Mouse (Mus musculus): ENCODE data around the gene Pcyox1.

The Pcyox1 gene

GRCm38 (mm10) chr6:86396581-86397256 lies at the start of gene Pcyox1:
Pcyox1 (minus strand) TSS chr6:86397154.
- peak; percentile 71 for DNase-seq (ENCODE audit: low read depth, low spot score)

DNA sequence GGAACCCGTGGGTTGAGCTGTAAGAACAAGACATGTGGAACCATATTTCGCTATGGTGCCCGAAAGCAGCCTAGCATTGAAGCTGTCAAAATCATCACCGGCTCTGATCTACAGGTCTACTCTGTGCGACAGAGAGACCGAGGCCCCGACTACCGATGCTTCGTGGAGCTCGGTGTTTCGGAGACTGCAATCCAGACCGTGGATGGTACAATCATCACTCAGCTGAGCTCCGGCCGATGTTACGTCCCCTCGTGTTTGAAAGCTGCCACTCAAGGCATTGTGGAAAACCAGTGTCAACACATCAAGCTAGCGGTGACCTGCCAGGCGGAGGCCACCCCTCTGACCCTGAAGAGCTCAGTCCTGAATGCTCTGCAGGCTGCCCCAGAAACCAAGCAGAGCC lies 48.6 kb upstream of the Pcyox1 start:
- DNase-seq (ENCODE audit: low read depth, low spot score) = no peak

GRCm38 (mm10) chr6:86441571-86441970 lies 44.6 kb upstream of the Pcyox1 start:
- DNase-seq (ENCODE audit: low read depth, low spot score) = no peak

- no peak for DNase-seq (ENCODE audit: low read depth, low spot score)
Measured at GRCm38 (mm10) chr6:86439531-86439930, 42.6 kb upstream of the Pcyox1 start.

GRCm38 (mm10) chr6:86439119-86439496 lies 42.2 kb upstream of the Pcyox1 start:
- no peak for DNase-seq (ENCODE audit: low read depth, low spot score)

DNA sequence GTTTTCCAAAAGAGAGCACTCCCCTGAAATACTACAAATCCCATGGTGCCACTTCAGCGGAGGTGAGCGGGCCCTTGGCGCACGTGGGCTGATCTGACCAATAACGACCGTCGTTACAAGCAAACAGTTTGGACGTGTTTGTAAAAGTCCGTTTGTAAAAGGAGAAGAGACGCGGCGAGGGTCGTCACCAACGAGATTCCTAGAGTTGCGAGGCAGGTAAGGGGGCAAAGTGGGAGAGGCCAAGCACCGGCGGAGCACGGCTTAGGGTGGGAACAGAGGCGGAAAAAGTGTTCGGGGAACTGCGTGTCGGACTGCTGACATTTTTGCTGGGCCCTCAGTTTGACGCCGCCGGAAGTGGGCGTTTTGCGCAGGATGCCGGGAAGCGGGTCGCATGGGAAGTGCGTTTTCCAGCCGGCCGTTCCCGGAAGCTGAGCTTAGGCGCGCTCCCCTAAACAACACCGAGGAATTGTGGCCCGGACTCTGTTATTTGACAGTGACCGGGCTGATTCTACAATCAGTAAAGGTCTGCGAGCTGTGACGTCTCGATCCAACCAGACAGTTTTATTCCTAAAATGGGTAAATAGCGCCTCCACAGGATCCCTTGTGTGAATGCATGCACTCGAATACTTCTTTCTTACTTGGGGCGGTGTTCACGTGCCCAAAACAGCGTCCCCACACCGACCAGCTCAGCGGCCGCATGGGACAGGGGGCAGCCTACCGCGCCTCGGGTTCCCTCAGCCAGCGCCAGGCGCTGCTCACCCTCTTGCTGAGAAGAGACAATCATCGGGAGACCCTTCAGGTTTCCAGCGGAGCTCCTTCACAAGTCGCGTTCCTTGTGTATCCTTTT lies 41.5 kb upstream of the Pcyox1 start, which contains the start of gene C87436:
C87436 (plus strand) TSS at position 103 of the 847 bp plus-strand sequence.
- peak; percentile 89 for DNase-seq (ENCODE audit: low read depth, low spot score)

- peak; percentile 30 for DNase-seq (ENCODE audit: low read depth, low spot score)
Measured at GRCm38 (mm10) chr6:86437711-86438110, 40.8 kb upstream of the Pcyox1 start.

- DNase-seq (ENCODE audit: low read depth, low spot score) = no peak
Measured at GRCm38 (mm10) chr6:86433696-86434095, 36.7 kb upstream of the Pcyox1 start.

DNA sequence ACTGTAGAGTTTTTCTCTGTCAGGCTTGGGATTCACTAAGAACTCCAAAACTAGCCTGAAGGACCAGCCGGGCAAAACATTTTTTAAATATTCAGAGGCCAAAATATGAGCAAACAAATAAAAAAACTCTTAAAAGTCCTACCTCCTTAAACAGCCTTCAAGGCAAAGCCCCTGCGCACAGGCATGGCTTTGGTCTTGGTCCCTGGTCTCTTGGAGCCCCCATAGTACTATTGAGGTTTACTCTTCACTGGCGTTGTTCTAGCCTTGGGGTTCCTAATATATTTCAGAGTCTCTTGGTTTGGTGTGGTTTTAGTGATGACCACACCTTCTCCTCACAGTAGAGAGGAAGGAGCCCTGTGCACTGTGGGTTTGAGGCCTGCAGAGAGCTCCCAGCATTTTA lies 34.6 kb upstream of the Pcyox1 start:
- DNase-seq (ENCODE audit: low read depth, low spot score) = no peak

DNA sequence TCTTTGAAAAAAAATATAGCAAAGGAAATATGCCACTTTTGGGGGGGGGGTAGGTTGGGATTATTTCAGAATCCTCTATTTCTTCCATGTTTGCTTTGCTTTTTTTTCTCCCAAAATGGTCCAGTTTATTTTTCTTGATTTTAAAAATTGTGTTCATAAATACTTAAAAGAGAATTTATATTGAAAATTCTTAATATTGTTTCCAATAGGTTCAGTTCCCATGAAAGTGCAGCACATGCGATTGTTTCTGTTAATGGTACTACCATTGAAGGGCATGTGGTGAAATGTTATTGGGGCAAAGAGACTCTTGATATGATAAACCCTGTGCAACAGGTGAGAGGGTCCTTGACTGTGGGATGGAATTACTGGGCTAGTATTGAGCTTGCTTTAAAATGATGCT lies 29.4 kb upstream of the Pcyox1 start, which contains the start of gene Gm44790:
Gm44790 (plus strand) TSS at position 301 of the 400 bp plus-strand sequence.
- DNase-seq (ENCODE audit: low read depth, low spot score) = no peak

DNA sequence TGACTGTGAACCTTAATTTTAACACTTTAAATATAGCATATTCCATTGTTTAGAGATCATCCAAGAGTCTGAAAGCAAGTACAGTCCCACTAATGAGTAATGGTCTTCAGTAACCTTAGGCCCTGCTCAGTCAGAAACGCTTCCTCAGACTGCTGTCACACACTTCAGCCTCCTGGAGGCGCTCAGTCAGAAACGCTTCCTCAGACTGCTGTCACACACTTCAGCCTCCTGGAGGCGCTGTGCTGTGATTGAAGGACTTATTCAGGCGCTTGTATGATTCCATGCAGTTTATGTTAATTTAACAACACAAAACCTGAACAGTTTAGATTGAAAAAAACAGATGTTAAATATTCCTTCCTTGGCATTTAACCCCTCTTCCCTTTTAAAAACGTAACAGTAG lies 23.5 kb upstream of the Pcyox1 start:
- DNase-seq (ENCODE audit: low read depth, low spot score) = no peak

DNA sequence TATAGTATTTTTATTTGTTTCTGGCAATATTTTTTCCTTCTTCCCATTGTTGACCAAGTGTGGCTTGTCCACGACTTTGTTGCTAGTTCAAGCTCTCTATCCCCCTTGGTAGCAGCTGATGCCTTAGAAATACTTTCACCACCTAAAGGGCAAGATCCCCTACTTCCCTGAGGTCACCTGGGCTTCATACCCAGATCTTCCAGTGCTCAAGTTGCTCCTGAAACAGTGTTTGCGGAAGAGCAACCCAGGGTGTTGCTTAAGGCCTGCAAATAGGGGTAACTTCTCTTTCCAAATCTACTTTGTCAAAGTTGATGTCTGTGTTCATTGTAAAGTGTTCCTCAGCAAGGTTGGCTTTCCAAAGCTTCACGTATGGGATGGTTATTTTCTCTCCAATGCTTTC lies 22.3 kb upstream of the Pcyox1 start:
- no peak for DNase-seq (ENCODE audit: low read depth, low spot score)

GRCm38 (mm10) chr6:86418711-86419110 lies 21.8 kb upstream of the Pcyox1 start:
- DNase-seq (ENCODE audit: low read depth, low spot score) = no peak

DNA sequence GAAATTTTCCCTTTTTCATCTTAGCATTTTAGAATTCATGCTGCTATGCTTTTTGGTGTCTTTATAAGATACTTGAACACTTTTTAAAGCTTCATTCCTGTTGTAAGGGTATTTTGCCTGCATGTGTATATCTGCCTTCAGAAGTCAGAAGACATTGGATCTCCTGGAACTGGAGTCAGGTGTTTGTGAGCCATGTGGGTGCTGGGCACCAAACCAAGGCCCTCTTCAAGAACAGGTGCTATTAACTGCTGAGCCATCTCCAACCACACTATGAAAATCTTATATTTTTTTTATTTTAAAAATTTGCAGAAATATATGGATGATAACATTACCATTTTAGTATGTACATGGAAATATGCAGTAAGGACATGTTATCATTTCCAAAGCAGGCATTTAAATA lies 9.4 kb upstream of the Pcyox1 start:
- no peak for DNase-seq (ENCODE audit: low read depth, low spot score)

DNA sequence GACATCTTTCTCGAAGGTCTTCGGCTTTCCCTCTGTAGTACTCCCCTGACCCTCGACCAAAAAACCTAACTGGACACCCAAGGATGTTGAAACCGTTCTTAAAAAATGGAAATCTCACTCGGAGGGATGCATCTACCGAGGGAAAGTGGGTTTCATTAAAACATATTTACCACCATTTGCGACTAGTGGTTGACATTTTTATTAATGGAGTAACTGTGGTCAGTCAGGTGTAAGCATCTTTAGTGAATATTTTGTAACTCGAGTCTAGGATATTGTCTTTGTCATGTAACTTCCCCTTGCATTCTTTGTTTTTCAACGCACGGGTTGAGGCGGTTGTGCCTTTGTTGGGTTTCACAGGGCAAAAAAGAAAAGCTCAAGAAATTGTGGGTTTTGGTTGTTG lies 8.0 kb upstream of the Pcyox1 start:
- no peak for DNase-seq (ENCODE audit: low read depth, low spot score)

GRCm38 (mm10) chr6:86404100-86404861 lies 7.3 kb upstream of the Pcyox1 start, which contains the start of gene Tia1:
Tia1 (plus strand) TSS chr6:86404219.
- DNase-seq (ENCODE audit: low read depth, low spot score) = peak; percentile 95

DNA sequence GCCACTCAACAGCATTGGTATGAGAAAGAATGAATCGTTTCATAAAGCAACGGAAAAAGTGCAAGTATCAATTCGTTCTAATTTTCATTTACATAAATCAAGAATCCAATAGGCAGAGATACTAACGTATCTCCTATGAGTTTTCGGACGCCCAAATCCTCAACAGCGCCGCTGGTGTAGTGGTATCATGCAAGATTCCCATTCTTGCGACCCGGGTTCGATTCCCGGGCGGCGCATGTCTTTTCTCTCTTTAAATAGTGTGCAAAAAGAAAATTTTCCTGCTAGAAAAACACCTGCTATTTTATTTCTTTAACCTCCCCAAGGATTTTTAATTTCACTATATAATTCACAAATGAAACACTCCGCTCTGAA lies 6.8 kb upstream of the Pcyox1 start:
- peak; percentile 79 for DNase-seq (ENCODE audit: low read depth, low spot score)

DNA sequence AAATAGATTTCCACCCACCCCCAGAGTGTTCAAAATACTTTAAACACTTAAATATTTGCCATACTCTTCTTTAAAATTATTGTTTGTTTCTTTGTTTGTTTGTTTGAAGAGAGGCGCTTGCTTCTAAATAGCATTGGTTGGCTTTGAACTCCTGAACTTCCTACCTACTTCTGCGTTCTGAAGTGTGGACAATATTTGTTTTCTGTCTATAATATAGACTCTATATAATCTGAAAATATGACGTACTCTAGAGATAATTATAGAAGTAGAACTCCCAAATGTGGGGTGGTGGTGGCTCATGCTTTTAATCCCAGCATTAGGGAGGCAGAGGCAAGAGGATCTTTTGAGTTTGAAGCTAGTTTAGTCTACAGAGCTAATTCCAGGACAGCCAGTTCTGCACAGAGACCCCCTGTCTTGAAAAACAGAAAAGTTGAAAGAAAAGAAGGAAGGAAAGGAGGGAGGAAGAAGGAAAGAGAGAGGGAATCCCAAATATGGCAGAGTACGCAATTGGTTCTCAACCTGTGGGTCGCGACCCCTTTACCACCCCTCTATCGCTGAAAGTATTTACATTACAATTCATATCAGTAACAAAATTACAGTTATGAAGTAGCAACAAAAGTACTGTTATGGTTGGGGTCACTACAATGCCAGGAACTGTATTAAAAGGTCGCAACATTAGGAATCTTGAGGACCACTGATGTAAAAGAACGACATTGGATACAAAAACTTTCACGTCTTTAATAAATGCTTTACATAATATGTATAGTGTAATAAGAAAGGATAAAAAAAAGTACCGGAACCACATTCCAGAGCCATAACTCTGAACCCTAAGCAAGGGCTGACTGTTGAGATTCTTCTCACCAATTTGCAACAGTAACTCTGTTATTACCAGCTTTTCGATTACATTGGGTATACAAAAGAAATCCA lies 6.0 kb upstream of the Pcyox1 start:
- DNase-seq (ENCODE audit: low read depth, low spot score) = no peak

DNA sequence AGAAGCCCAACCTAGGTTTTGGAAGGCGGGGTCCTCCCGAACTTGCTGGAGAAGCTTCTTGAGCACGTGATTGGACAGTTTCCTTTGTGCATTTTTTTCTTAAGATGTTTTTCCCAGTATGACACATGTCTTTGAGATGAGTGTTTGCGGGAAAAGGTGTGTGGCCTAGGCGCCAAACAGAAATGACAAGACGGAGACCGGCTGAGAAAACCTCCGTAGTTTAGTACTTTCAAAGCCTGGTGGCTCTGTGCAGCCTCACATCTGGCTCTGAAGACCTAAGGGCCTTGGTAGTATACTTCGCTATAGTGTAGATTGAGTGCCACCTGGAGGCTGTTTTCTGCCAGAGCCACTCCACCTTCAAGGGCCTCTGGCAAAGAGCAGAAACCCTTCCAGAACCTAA lies 4.0 kb upstream of the Pcyox1 start:
- peak; percentile 54 for DNase-seq (ENCODE audit: low read depth, low spot score)

DNA sequence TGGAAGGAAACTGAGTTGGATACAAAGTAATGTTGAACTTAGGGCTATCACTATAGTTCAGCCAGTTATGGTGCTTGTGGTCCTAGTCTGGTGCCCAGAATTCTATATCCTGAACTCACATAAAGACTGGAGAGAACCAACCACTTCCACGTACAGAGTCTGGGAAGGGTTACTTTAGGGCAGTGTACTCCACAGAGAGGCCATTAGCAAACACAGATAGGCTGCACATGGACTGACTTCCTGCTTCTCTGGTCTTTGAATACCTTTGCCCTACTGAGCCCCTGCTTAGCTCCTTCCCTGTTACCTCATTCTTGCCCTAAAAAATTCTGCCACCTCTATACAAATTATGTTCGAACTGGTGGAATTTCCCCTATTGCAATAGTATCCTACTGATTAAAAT lies 3.0 kb upstream of the Pcyox1 start:
- DNase-seq (ENCODE audit: low read depth, low spot score) = no peak

- DNase-seq (ENCODE audit: low read depth, low spot score) = no peak
Measured at GRCm38 (mm10) chr6:86398986-86399385, 2.0 kb upstream of the Pcyox1 start.
